Mouse (Mus musculus) heart, adult 2 months (tissue): ENCODE measurements around the gene Calm4.

Source experiments
- CTCF ChIP-seq: fragments of 200-600 bp; IDR thresholded peaks from 2 replicates; pipeline ENCODE4 v1.8.1; 2022; ENCODE audit warnings: antibody characterized with exemption, mild to moderate bottlenecking, moderate library complexity
- EP300 ChIP-seq: fragments of 200-500 bp; IDR thresholded peaks from 2 replicates; pipeline ENCODE4 v1.6.1; 2011; ENCODE audit warnings: low read depth, low read length, control low read depth; ENCODE audit not compliant: insufficient read depth
- POLR2A ChIP-seq: fragments of 200-500 bp; IDR thresholded peaks from 2 replicates; pipeline ENCODE4 v1.6.1; 2011; ENCODE audit warnings: mild to moderate bottlenecking, low read depth, low read length, control low read depth; ENCODE audit not compliant: insufficient read depth

- TF ChIP-seq CTCF = no peak
- no peak for TF ChIP-seq POLR2A
- TF ChIP-seq EP300 = no peak
Measured at GRCm38 (mm10) chr13:3856252-3856651, 18.7 kb downstream of the Calm4 start.
